Mouse (Mus musculus) mouse embryonic stem cell (cell line): Measurements from ENCODE around the gene Brox.

ENCODE experiments used
- in situ Hi-C, 2 experiments: fragments of 300-500 bp; cut with MboI; formaldehyde crosslinking; loops; 1 replicate in 1 of 2; 3 replicates in 1 of 2; pipeline ENCODE4 v1.14.3; 2019 to 2020; ENCODE audit warnings: low sequenced_read_pairs in 2 of 2, low pct_unique_long_range_greater_than_20kb in 1 of 2, mixed read lengths in 1 of 2; ENCODE audit not compliant: unreplicated experiment in 1 of 2

Gene Brox

DNA sequence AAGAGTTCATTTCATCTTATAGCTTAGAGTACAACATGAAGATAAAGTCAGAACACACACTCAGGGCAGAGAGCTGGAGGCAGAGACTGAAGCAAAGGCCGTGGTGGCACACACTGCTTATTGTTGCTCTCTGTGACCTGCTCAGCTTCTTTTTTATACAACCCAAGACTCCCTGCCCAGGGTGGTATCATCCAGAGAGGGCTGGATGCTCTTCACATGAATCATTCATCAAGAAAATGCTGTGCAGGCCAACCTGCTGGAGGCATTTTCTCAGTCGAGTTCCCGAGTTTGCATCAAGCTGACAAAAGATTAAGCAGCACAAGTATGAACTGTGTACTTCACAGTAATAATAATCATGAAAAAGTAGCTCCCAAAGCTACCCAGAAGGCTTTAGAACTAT, 8.7 kb downstream of the Brox start:
- in situ Hi-C loops, result no loop called here

DNA sequence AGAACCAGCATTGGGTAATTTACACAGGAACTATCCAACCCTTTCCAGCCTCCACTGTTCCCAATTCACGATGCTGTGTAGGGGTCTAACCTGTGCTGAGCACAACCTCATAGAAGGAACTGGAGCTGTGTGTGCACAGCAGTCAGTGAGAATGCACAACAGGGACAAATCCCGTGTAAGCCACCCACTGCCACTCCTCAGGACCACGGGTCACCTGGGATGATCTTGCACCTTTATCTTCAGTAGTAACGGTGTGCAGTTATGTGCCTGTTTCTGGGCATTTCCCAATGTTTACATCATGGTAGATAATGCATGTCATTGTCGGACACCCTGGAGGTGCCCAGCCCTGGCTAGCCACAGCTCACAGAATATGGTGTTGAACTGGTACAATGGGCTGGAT, 21.3 kb downstream of the Brox start:
- in situ Hi-C loops, result no loop called here

DNA sequence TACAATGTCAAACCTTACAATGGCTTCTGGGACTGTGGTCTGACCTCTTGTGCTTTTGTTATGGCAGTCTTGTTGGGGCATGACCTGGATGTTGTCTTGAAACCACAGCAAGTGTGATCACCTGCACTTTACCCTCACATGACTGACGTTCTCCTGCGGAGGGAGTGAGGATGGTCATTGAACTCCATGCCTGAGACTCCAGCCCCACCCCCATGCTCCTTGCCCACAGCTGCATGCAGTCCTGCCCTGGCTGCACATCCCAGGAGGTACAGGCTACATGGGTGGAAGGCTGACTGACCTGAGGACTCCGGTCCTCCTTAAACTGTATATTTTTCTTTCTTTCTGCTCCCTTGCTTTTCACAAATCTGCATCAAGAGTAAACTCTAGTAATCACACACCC, 22.7 kb downstream of the Brox start:
- in situ Hi-C loops, result no loop called here

DNA sequence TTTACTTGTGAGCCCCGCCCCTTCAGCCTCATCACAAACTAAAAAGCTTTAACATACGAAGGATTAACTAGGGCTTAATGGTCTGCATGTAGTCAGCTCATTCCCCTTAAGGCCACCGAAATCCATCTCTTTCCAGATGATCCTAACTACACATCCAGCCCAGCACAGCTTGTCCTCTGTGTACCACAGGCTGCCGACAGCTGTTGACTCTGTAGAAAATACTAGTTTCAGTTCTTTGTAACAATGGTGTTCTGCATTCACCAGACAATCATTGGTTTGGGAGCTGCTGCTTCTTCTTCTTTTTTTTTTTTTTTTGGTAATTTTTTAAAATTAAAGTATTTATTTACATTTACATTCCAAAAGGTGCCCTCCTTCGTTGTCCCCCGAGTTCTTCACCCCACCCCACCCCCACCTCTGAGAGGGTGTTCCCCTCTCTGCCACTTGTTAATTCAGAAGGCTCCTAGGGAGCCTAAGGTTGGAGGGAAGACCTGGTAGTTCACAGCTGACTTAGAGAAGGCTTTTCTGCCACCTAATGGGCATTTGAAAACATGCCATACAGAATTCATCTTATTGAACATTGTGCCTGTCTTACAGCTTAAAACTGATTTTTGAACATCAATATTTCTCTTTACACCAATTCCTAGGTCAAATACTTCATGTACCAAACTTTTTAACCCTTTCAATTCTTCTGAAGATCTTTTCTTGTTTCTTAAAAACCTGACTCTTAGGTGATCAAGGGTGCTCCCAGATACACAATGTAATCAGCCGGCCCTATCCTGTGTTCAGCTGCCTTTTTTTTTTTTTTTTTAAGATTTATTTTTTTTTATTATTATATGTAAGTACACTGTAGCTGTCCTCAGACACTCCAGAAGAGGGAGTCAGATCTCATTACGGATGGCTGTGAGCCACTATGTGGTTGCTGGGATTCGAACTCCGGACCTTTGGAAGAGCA, 23.9 kb downstream of the Brox start:
- in situ Hi-C loops, result no loop called here

DNA sequence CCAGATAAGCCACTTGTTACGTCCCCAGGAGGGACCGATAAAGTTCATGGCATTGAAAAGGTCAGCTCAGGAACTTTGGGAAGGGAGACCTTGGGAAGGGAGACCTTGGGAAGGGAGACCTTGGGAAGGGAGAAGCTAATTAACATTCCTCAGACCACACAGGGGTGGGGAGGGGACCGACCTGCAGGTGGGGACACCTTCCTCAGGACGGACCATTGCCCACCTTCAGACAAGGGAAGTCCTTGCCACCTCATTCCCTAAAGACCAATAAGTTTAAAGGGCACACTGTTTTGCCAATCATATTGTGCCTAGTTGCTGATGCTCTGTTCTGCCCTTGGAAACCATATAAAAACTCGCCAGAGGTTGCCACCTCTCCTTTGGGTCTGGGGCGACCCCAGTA, 29.4 kb downstream of the Brox start:
- in situ Hi-C loops, result no loop called here

DNA sequence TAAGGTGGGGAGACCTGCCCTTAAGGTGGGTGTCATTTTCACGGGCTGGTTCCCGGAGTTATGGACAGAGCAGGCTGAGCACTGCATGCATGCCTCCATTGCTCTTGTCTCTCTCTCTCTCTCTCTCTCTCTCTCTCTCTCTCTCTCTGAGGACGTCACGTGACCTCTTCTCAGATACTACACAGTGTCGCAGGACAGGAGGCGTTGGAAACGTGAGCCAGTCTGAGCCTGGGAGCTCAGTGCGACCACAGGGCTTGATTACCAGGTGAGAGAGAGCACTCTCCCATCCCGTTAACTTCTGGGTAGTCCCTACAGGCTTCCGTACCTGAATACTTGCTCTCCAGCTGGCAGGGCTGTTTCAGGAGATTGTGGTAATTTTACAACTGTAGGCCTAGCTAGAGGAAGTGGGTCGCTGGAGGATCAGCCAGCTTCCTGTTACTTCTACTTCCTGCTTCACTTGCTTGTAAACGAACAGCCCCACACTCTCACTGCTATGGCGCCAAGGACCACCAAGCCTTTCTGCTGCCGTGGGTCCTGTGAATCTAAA, 31.1 kb downstream of the Brox start:
- in situ Hi-C loops, result no loop called here

DNA sequence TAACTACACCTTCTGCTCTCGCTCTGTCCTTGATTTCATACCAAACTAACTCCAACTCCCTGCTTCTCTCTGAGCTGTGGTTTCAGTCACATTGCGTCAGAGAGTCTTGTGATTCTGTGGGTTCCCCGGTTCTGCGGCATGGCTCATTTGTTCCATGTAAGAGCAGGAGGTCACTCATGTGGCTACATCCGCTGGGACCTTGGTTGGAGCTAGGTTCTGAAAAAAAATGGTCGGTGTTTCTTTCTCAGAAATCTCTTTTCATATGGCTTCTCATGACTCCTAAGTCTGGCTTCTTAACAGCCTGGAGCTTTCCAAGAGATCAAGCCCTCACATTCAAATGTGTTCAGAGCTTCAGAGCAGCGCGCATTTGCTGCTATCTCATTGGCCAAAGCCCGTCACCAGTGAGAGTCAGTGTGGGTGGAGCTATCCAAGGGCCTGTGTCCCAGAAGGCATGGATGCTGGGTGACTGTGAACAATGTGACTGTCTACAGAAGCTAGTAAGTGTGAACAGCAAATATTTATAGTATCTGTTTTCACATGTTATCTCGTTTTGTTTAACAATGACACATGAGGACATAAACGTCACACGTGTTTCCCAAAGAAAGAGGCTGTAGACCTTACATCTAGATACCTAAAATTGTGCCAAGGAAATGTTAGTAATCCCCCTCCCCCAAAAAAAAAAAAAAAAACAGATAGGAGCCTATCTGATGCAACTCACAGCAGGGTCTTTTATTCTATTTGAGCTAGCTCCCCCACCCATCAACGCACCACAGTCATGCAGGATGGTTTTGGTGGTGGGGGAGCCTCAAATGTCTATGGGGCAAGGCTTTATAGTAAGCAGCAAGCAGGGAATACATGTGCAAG, 32.7 kb downstream of the Brox start:
- in situ Hi-C loops, result no loop called here

DNA sequence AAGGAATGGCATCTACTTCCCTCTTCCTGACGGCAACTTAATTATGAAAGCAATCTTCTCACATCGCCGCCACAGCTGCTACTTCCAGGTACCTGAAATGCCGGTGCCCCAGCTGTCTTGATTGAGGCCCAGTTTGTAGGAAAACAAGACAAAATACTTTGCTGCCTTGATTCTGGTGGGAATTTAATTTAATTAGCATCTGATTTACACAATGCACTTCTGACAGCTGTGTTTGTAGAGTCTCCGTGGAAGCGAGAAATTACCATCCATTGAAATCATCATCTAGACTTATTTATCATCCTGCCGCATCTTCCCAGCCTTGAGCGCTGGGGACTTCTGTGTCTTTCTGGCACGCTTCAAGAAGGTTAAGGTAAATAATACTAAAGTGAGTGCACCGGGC, 44.5 kb downstream of the Brox start:
- in situ Hi-C loops, result no loop called here

DNA sequence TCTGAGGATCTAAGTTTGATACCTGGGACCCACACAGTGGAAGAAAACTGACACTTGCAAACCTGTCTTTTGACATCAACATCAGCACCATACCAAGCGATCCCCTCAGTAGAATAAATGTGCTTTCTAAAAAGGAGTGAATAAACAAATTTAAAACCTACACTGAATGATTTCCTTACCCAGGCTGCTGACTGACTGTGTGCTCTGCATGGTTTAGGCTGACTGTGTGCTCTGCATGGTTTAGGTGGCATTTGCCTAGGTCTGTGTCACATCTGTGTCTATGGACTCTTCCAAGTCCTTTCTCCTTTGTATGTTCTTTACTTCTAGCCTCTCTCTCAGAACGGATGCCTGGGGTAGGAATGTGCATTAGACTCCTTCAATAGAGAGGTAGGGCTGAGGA, 45.3 kb downstream of the Brox start:
- in situ Hi-C loops, result no loop called here

DNA sequence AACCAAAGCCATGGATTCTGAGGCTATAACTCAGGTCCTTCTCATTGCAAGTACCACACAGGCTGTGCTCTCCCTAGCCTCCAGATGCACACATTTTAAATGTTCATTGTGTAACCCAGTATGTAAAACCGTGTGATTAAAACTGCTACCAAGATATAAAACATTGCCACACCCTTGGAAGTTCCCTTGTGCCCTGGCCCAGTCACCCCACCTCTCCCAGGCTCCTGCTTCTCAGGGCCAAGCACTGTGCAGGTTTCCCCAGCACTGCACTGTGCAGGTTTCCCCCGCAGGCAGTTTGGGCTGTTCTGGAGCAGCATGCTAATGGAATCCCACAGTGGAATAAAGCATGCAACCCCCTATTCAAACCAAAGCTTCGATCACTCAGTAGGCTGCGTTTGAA, 46.5 kb downstream of the Brox start:
- in situ Hi-C loops, result no loop called here

DNA sequence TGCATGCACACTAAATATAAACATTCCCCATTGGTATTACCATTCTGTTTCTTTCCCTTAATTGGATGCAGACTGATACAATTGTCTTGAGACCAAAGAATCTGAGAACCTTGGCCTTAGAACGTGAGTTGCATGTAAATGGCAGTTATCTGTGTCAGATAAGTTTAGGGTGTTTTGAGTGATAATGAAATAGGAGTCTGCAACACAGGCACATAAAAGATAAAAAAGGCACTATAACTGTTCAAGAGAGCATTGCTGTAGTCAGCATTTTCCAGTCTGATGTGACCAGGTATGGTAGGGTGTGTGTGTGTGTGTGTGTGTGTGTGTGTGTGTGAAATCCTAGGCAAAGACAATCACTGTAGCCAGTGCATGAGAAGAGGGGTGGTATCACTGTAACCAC, 48.9 kb downstream of the Brox start:
- in situ Hi-C loops, result loop anchor here in 1 of 2 experiments (25.0 kb wide), 1 partner anchor 686 kb away; the partner anchor contains the start of gene Capn8

DNA sequence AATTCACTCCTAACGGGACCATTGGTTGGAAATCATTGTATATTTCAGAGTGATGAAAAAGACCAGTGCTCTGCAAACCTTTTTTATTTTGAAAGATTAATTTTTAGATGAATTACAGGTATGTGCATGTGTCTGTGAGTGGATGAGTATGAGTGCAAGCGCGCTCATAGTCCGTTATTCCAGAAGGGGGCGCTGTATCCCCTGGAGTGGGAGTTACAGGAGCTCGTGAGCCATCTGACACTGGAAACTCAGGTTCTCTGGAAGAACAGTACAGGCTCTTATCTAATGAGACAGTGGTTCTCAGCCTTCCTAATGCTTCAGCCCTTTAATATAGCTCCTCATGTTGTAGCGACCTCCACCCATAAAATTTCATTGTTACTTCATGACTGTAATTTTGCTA, 53.8 kb downstream of the Brox start:
- in situ Hi-C loops, result loop anchor here in 1 of 2 experiments (25.0 kb wide), 1 partner anchor 681 kb away; the partner anchor contains the start of gene Capn8

DNA sequence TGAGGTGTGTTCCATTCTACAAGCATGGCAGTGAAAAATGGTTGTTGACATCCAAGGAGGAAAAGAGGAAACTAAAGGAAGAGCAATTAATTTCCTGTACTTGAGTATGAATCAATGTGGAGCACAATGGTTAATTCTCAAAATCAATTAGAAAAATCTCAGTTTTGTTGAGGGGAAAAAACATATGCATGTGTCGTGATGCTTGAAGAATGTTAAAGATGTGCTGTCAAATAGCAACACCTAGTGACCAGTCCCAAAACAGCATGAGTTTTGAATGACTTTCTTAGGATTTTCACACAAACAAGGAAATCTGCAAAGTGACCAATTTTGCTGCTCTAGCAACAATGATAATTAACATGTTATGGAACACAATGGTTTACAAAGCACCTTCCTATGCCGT, 59.2 kb downstream of the Brox start:
- in situ Hi-C loops, result loop anchor here in 1 of 2 experiments (25.0 kb wide), 1 partner anchor 676 kb away; the partner anchor contains the start of gene Capn8

DNA sequence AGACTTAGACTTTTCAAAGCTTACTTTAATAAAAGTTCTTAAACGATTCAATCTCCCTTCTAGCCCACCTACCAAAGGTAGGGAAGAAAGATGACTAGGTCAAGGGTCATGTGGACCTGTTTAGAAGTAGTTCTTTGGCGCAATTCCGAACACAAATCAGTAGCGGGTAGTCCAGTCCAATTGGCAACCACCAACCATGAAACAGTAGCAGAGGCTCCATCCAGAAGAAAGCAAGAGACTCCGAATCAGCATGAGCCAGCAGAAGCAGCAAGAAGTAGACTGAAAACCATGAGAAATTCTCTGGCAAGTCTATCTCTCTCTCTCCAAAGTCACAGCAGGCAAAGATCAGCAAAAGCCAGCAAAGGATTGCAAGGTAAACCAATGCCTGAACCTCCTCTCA, 60.6 kb downstream of the Brox start:
- in situ Hi-C loops, result loop anchor here in 1 of 2 experiments (25.0 kb wide), 1 partner anchor 674 kb away; the partner anchor contains the start of gene Capn8

DNA sequence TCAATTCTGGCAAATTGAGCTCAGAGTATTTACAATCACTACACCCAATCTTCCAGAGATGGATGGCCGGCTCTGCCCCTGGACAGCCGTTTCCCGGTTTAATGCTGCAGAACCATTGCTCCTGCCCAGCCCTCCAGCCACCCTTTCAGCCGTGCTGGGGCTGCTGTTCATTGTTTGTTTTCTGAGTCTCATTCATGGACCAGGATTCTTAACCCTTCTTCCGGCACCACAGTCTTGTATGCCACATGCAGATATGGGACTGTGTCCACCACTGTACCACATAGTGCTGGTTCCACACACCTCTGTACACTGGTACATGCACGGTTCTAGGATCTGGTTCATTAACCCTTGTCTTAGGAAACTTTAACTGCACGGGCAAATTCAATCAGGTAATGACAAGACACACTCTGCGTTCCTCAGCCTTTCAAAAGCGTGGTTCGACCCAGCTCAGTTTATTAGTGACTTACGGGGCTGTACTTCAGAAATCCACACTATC, 63.3 kb downstream of the Brox start:
- in situ Hi-C loops, result loop anchor here in 1 of 2 experiments (25.0 kb wide), 1 partner anchor 671 kb away; the partner anchor contains the start of gene Capn8

DNA sequence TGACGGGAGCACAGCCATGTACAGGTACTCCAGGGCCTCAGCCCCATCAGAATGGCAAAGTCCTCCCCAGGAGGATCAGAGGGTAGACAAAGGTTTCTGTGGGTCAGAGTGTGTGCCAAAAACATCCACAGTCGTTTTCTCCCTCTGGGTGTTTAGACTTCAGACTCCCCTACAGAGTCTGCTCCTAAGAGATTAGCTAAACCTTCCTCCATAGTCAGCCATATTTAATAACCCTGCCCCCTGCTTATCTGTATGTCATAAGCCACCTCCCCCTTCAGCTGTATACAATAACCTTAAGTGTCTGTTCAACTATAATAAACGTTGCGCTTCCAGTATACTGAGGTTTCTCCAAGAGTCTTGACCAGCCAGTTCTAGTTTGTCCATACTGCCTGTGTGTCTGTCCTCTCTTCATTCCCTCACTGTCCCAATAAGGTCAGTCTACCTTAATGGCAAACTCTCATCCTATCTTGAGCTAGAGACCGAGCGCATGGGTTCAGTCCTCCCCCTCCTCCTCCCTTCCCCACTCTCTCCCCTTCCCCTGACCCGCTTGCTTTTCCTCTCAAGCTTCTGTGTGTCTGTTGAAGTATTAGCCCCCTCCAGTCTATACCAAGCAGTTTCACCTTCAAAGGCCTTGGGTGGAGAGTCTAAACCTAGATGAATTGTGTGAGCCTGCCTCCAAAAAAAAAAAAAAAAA, 63.9 kb downstream of the Brox start:
- in situ Hi-C loops, result loop anchor here in 1 of 2 experiments (25.0 kb wide), 1 partner anchor 671 kb away; the partner anchor contains the start of gene Capn8

DNA sequence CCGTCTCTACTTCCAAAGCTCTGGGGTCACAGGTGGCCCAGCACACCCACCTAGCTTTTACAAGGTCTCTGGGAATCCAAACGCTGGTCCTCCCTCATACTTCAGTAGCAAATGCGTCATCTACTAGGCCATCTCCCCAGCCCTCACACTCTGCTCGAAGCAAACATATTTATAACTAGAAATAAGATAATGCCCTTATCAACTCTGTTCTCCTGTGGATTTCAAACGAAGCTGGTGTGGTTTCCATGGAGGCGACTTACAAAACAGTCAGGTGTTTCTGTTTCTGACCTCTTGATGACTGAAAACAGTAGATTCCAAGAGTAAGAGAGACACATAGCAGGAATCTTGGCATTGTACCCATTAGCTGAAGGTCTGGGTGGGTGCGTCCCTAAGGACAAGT, 69.6 kb downstream of the Brox start:
- in situ Hi-C loops, result loop anchor here in 1 of 2 experiments (25.0 kb wide), 1 partner anchor 665 kb away; the partner anchor contains the start of gene Capn8
